Mouse (Mus musculus) ovary, postnatal 36 days (tissue): ENCODE measurements around the gene Nek3.

Experiments
- DNase-seq: peaks from one replicate; pipeline ENCODE4 v3.0.0; 2022; ENCODE audit warnings: low spot score, mixed read lengths

Nek3 gene

DNA sequence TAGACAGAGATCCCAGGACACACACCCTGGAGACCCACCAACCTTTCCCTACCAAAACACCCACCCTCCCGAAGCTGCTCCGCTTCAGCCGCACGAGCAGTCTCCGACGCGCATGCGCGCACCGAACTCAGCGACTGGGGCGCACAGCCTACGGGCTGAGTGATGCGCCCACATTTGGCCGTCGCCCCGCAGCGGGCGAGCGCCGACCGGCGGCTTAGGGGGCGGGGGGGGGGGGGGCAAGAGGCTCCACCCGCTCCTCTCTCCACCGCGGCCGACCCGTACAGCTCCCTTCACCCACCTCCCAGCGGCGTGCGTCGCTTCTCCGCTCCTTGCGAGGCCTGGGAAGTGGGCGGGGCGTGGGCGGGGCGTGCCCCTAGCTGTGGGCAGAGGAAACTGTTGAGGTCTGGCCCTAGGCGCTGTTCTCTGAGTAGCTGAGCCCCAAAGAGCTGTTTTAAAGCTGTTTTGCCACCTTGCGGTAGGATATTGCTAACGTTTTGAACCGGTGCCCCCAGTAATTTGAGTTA, at the start of gene Nek3:
Gene Nek3, minus strand, starts transcription at position 356 of the 524 bp plus-strand sequence.
- DNase-seq = peak; percentile 83

DNA sequence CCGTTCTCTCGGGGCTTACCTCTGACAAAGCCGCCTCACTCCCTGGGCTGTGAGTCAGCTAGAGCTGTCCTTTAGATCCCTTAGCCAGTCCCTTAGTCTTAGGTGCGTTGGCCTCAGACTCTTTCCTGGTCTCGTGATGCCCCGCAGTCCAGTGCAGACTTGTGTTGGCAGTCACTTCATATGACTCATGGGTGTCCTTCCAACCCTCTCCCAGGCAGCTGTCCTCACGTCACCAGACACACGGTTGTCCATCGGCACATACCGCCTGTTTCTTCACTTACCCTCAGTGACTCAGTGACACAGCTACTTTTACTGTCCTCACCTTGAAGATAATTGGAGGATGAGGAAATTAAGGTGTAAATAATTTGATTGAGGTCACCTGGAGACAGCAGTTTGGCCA, 48.6 kb upstream of the Nek3 start:
- no peak for DNase-seq

- DNase-seq = no peak
These were observed 42.8 kb upstream of the Nek3 start for GRCm38 (mm10) chr8:22209012-22209411.

DNA sequence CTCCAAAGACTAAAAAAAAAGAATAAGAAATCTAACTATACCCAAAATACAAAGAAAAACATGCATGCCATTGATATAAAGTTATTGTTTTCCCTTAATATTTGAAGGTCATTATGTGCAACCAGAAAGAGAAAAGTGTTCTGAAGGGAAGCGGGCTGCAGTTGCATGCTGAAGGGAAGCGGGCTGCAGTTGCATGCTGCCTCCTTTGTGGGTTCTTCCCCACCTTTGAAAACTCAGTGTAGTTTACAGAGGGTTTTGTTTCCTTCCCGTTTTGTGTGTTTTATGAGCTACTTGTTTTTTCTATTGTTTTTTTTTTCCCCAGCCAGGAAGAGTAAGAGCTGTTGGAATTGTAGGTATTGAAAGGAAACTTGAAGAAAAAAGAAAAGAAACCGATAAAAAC, 41.3 kb upstream of the Nek3 start:
- DNase-seq = no peak

DNA sequence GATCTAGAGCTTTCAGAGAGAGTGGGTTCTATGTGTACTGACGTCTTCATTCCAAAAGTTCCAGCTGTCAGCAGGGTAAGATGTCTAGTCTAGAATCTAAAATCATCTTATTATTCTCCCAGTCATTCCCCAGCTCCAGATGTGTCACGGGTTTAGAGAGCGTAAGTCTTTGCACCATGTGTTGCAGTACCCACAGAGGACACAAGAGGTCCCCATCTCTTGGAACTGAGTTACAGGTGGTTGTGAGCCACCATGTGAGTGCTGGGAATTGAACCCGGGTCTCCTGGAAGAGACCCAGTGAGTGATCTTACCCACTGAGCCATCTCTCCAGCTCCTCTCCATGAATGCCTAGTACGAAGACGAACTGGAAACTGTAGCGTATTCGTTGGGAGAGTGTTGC, 33.2 kb upstream of the Nek3 start:
- no peak for DNase-seq

GRCm38 (mm10) chr8:22197914-22198313, 31.7 kb upstream of the Nek3 start:
- DNase-seq = no peak

DNA sequence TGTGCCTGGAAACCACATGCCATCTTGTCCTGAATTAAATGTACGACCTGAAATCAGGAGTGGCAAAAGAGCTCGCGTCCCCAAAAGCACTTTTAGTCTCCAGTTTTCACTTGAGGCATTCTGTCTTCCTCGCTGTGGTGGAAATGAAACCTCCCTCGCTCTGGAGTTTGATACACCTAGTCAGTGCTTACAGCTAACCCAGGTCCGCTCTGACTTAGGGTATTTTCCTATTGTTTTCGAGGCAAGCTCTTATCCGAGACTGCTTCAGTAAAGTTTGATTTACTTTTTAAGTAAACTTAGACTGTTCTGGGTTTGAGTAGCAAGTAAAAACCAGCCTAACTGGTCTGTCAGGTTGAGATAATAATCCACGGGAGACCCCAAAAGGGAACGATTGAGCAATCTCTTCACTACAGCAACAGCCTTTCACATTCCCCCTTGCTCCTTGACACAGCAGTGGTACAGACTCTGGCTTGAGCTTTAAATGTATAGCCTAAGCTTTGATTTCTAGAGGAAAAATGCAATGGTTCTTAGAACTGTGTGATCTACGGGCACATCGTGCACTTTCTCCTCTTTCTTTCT, 27.3 kb upstream of the Nek3 start:
- DNase-seq = no peak

DNA sequence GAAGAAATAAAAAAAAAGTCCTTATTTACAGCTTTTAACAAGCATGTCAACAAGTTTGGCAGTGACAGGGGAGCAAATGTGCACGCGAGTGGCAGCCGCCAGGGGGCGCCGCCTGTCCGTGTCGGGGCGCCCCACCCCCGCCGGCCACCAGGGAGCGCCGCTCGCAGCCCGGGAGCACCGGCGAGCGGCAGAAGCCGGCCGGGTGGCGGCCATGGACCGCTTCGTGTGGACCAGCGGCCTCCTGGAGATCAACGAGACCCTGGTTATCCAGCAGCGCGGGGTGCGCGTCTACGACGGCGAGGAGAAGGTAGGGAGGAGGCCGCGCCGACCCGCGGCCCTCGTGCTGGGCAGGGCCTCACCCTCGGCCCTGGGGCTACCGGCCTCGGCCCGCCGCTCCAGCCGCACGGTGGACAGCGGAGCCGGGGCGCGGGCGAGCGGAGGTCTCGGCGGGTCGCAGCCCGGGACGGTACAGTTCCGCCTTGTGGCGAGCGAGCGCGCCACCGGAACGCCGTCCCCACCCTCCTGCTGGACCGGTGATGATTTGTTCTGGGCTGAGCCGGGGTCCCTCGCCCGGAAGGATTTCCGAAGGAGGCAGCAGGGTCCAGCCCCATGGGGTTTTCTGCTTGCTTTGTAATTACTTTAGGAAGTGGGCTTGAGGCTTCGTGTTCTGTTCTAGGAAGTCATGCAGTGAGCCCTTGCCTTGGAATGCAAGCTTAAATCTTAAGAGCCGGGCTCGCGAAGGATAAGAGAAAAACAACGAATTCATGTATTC, 26.6 kb upstream of the Nek3 start, which contains the start of gene Vps36:
Gene Vps36, plus strand, starts transcription at position 150 of the 772 bp plus-strand sequence.
- peak; percentile 91 for DNase-seq

DNA sequence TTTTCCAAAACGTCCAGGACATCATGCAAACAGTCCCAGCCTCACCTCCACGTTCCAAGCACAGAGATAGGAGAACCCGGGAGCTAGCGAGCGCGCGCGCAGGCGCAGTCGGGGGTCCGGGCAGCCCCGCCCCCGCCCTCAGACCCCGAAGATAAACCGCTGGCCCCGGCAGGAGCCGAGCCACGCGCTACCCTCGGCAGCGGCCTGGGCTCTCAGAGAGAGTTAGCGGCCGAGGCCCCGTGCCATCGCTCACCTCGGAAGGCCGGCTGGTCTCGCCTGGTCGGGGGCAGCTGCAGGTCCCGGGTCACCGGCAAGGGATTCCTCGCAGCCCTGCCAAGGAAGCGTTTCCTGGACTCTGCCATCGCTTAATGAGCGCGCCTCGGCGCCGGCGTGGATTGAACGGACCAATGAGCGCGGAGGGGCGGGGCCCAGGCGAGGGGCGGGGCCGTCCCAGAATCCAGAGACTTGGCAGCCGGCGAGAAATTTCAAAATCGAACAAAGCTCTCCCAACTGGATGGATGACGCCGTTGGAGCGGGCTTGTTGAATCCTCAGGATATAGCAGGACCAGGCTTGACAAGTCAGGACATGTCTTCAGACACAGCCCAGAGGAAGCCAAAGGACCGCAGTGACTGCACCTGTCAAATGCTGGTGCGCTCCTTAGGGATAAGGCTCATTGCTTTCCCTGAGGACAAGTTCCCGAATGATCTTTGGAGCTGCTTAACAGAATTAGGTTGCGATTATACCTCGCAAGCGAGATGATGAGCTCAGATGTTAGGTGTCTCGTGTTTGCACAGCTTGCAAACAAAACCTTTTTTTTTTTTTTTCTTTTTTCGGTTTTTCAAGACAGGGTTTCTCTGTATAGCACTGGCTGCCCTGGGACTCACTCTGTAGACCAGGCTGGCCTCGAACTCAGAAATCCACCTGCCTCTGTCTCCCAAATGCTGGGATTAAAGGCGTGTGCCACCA, 19.5 kb upstream of the Nek3 start, which contains the start of gene Ckap2:
Gene Ckap2, minus strand, starts transcription at position 389 of the 967 bp plus-strand sequence.
- peak; percentile 91 for DNase-seq

GRCm38 (mm10) chr8:22184884-22185283, 18.6 kb upstream of the Nek3 start:
- DNase-seq = no peak

GRCm38 (mm10) chr8:22175966-22176365, 9.7 kb upstream of the Nek3 start:
- DNase-seq = no peak

DNA sequence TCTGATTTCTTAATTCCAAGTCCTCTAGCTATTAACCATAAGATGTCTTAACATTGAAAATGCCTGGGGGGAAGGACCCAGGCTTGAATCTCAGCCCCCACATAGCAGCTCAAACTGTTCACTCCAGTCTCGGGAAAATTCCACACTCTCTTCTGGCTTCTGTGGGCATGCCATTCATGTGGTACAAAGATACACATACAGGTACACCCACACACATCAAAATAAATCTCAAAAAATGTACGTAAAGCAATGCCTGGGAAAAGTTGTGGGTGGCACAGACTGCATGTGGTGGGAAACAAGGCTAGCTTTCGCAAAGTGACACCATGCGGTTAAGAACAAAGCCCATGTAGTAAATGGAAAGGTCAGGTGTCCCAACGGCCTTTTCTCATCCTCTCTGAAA, 2.9 kb upstream of the Nek3 start:
- no peak for DNase-seq

DNA sequence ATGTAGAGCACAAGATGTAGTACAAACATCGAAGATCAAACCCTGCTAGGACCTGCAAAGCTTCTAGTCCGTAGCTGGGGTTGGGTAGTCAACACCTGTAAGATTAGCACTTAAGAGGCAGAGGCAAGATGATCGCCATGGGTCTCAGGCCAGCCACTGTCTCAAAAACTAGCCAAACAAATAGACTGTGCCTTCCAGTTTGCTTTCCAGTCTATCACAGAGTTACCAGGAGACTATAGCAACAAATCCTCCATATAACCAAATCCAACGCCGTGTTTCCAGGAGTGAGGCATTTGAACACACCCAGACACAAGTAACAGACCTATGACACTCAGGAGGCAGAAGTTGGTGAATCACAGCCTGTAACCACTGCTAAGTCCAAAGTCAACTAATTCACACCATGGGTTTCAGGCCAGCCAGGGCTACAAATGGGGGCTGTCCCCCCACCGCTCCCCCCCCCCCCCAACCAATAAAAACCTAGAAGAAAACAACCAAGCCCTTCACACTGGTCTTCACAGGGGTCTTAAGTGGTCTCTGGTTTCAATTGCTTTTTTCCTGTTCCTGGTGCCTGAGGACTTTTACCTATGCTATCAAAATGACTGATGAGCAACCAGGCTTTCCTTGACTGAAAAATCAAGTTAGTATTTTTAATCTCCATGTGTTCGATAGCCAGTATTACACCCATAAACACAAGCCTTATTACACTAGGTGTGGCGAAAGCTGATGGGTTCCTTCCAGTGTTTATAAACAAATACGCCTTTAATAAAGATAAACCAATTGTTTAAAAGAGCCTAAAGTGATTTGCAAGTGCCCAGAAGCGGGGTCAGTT, 770 bp downstream of the Nek3 start:
- no peak for DNase-seq

DNA sequence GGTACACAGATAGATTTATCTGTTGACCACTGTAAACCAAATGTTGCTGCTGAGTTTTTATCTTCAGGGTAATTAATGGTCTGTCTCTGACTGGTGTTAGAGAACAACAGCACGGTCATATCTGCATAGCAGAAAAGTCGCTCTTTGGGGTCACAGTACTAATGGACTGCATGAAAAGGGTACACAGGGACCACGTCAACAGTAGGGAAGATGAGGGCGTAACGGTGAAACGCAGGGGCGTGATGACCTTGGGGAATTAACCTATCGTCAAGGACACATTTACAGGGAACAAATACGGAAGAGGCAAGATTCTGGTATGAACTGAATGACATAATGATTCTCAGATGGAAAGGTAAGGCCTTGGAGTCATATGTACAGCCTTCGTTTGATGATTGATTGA, 1.8 kb downstream of the Nek3 start:
- DNase-seq = no peak

GRCm38 (mm10) chr8:22162206-22162605, 4.0 kb downstream of the Nek3 start:
- no peak for DNase-seq

GRCm38 (mm10) chr8:22150345-22150663, 15.9 kb downstream of the Nek3 start:
- DNase-seq = no peak

GRCm38 (mm10) chr8:22149643-22150344, 16.4 kb downstream of the Nek3 start:
- DNase-seq = no peak

GRCm38 (mm10) chr8:22148367-22148740, 17.9 kb downstream of the Nek3 start:
- no peak for DNase-seq

DNA sequence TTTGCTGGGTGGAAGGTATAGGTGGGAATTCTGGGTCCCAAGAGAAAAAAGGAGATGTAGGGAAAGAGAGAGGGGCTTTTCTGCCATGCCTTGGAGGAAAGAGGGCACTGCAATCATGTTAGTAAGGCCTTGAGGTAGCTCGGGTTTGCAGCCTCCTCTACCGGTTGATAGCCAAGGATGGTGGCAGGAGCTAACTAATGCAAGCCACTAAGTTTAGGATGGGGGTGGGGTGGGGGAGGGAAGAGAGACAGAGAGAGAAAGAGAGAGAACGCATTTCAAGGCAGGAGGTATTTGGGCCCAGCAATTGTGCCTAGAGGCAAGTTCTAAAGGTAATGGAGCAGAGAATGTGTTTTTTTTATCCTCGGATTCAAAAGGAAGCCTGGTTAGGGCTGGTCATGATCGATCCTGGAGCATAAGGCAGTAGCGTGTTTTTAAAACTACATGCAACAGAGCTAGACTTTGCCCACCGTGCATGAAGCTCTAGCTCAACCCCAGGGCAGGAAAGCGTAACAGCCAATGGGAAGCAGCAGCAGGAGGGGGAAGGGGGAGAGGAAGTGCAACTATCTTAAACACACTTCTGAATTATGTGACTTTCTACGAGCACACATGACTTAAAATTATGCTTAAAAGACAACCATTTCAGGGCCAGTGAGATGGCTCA, 18.4 kb downstream of the Nek3 start:
- DNase-seq = no peak

- no peak for DNase-seq
These were observed 20.4 kb downstream of the Nek3 start for GRCm38 (mm10) chr8:22145831-22146230.
